Mouse (Mus musculus) limb, embryonic 14.5 days (tissue): ENCODE measurements around the gene Sptbn1. TPM values are rescaled to one million over a fixed set of nuclear protein-coding genes. Genes with fewer than 3 reads are reported as not detected.
"Not testable (repeated sequence)": the region's sequence is repeated elsewhere in the genome, so short reads cannot be mapped to it uniquely, and the experiment has no call there.

ENCODE experiments used
- ATAC-seq: fragments of 200-750 bp; cut with Nextera tagmentation; 2 replicates; pipeline ENCODE4 v1.8.0; 2017; ENCODE audit warnings: low read depth, moderate number of reproducible peaks, moderate TSS enrichment; ENCODE audit not compliant: low FRiP score
- DNase-seq: peaks from one replicate; pipeline ENCODE4 v3.0.0-alpha.2; 2015; ENCODE audit warnings: low spot score
- H3K27ac ChIP-seq: fragments of 300-500 bp; sonication (generic); replicated peaks from 2 replicates; pipeline ENCODE4 v1.5.1; 2014; ENCODE audit warnings: low read depth, mild to moderate bottlenecking, low read length, moderate library complexity, mixed read lengths
- H3K27me3 ChIP-seq: fragments of 300-500 bp; sonication (generic); 2 replicates; pipeline ENCODE4 v1.6.1; 2014; ENCODE audit warnings: low read length, mixed read lengths; ENCODE audit not compliant: control insufficient read depth, insufficient read depth
- H3K36me3 ChIP-seq: fragments of 300-500 bp; sonication (generic); 2 replicates; pipeline ENCODE4 v1.6.1; 2014; ENCODE audit warnings: mild to moderate bottlenecking, low read length, moderate library complexity, mixed read lengths; ENCODE audit not compliant: control insufficient read depth, insufficient read depth
- H3K4me1 ChIP-seq: fragments of 300-500 bp; sonication (generic); 2 replicates; pipeline ENCODE4 v1.6.1; 2014; ENCODE audit warnings: antibody characterized with exemption, low read length, mixed read lengths; ENCODE audit not compliant: control insufficient read depth, insufficient read depth
- H3K4me2 ChIP-seq: fragments of 300-500 bp; sonication (generic); replicated peaks from 2 replicates; pipeline ENCODE4 v1.6.1; 2014; ENCODE audit warnings: low read depth, mild to moderate bottlenecking, low read length, moderate library complexity; ENCODE audit not compliant: severe bottlenecking
- H3K4me3 ChIP-seq: fragments of 300-500 bp; sonication (generic); replicated peaks from 2 replicates; pipeline ENCODE4 v1.5.1; 2014; ENCODE audit warnings: low read length
- H3K9ac ChIP-seq: fragments of 300-500 bp; sonication (generic); 2 replicates; pipeline ENCODE4 v1.6.1; 2014; ENCODE audit warnings: mild to moderate bottlenecking, low read depth, low read length, moderate library complexity; ENCODE audit not compliant: severe bottlenecking
- H3K9me3 ChIP-seq: fragments of 300-500 bp; sonication (generic); 2 replicates; pipeline ENCODE4 v1.6.1; 2016; ENCODE audit warnings: low read length; ENCODE audit not compliant: control insufficient read depth
- POLR2A ChIP-seq: fragments of 200-500 bp; IDR thresholded peaks from 2 replicates; pipeline ENCODE4 v1.8.0; 2012; ENCODE audit warnings: inconsistent platforms, mild to moderate bottlenecking, moderate library complexity, borderline replicate concordance; ENCODE audit not compliant: insufficient read depth, insufficient read length; ENCODE audit errors: extremely low read depth
- WGBS: fragments of 180-500 bp; shearing (Covaris S2); extraction: QIAGEN DNeasy Blood & Tissue Kit; methylation state at CpG from one replicate; pipeline ENCODE4 v1.1.7; 2014; 5-methylcytosine and 5-hydroxymethylcytosine counted together
- polyA plus RNA-seq, 2 experiments: library from polyadenylated mRNA; depleted of rRNA in 1 of 2; stranded (reverse) in 1 of 2; unstranded in 1 of 2; fragments of >200 nt; fragmentation: Nextera tagmentation in 1 of 2; extraction: Ambion mirVana in 1 of 2; gene quantifications; 2 replicates each; pipeline versions ENCODE4 v1.2.1 to v1.2.3; 2012 to 2014

Sptbn1 gene
- polyA plus RNA-seq, 2 experiments: 101 to 120 TPM

DNA sequence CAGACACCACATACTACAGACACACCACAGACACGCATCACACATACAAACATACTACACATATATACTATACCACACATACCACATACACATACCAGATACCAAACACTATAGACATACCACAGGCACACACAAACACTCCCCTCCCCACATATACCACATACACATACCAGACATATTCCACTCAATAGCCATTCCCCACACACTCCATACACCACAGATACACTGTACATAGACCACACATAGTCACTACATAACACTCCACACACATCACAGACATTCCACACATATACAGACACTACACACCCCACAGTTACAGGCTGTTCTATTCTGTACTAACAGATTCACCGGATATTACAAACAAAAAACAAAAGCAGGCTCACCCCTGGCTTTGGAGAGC lies 2.3 kb downstream of the Sptbn1 start:
- WGBS: 72% methylated on average over 2 of the region's 2 CpGs
- H3K9ac ChIP-seq: no peak overlapping the region
- H3K4me2 ChIP-seq: peak overlapping the region; percentile 40
- no peaks in the 10 kb centered on the region for H3K27me3 ChIP-seq
- no peak overlapping the region for H3K27ac ChIP-seq
- DNase-seq (no peak), ATAC-seq (no peak)
- TF ChIP-seq POLR2A: no peak
- H3K4me3 ChIP-seq: peak overlapping the region; percentile 23
- H3K9me3 ChIP-seq: no peaks in the 10 kb centered on the region
- H3K36me3 ChIP-seq: no peaks in the 10 kb centered on the region
- H3K4me1 ChIP-seq: peaks cover 19% of the 10 kb centered on the region

DNA sequence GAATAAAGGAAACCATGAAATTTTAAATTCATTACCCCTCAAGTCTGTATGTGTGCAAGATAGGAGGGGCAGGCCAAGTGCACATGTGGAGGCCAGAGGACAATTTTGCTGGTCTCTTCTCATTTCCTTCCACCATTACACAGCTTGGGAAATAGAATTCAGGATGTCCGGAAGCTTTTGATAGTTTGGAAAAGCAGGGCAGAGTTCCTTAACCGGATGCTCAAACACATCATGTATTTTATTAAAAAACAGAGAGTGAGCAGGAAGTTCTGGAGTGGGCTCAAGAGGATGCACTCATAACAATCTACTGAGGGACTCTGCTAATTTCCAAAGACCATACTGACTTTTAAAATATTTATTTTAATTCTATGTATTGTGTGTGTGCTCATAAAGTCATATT lies 4.3 kb downstream of the Sptbn1 start:
- no peak for TF ChIP-seq POLR2A
- ATAC-seq (no peak), DNase-seq (no peak)
- H3K9ac ChIP-seq: no peak overlapping the region
- H3K9me3 ChIP-seq: no peaks in the 10 kb centered on the region
- H3K36me3 ChIP-seq: no peaks in the 10 kb centered on the region
- H3K4me1 ChIP-seq: peaks cover 15% of the 10 kb centered on the region
- H3K4me3 ChIP-seq: no peak overlapping the region
- H3K27ac ChIP-seq: no peak overlapping the region
- no peak overlapping the region for H3K4me2 ChIP-seq
- no peaks in the 10 kb centered on the region for H3K27me3 ChIP-seq
- WGBS: 62% methylated on average over 2 of the region's 2 CpGs

- no peaks in the 10 kb centered on the region for H3K27me3 ChIP-seq
- no peak overlapping the region for H3K4me2 ChIP-seq
- no peaks in the 10 kb centered on the region for H3K36me3 ChIP-seq
- H3K9ac ChIP-seq: no peak overlapping the region
- H3K4me1 ChIP-seq: peaks cover 5% of the 10 kb centered on the region; the same call in 1 of the 2 replicates
- whole genome bisulfite sequencing: 78% methylated on average over 6 of the region's 6 CpGs
- H3K27ac ChIP-seq: no peak overlapping the region
- ATAC-seq: no peak
- H3K9me3 ChIP-seq: no peaks in the 10 kb centered on the region
- no peak overlapping the region for H3K4me3 ChIP-seq
- no peak for DNase-seq
- TF ChIP-seq POLR2A: no peak
Observed at GRCm38 (mm10) chr11:30258739-30259350, 9.1 kb downstream of the Sptbn1 start.

DNA sequence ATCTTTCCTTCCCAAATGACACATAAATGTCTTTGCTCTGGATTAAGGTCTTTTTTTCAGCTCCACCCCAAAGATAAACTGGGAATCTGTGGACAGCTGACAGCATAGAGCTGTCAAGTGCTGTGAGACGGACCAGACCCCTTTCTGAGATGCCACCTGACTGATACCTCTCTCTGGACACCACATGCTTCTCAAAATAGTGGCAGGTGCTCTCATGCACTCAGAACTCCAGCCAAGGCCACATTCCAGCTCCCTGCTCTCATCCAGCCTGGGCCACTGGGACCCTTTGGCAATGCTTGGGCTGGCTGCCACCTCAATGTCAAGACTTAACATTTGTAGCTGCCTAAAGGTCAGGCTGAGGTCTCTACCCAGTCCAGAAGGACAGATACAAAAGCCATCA lies 10.2 kb downstream of the Sptbn1 start:
- Histone ChIP-seq H3K9me3 (no peaks in the 10 kb centered on the region), H3K4me1 (peaks cover 5% of the 10 kb centered on the region; the same call in 1 of the 2 replicates), H3K4me3 (no peak overlapping the region), H3K4me2 (no peak overlapping the region), H3K27me3 (no peaks in the 10 kb centered on the region), H3K27ac (no peak overlapping the region), H3K9ac (no peak overlapping the region), H3K36me3 (no peaks in the 10 kb centered on the region)
- peak; percentile 68; the same call in 1 of the 2 replicates for ATAC-seq
- DNase-seq: no peak
- TF ChIP-seq POLR2A: no peak
- WGBS: 47% methylated on average over 1 of the region's 1 CpGs

- Histone ChIP-seq H3K9me3 (no peaks in the 10 kb centered on the region), H3K36me3 (no peaks in the 10 kb centered on the region), H3K9ac (no peak overlapping the region), H3K27ac (no peak overlapping the region), H3K4me2 (no peak overlapping the region), H3K4me3 (no peak overlapping the region), H3K4me1 (peaks cover 5% of the 10 kb centered on the region; the same call in 1 of the 2 replicates), H3K27me3 (no peaks in the 10 kb centered on the region)
- TF ChIP-seq POLR2A: no peak
- DNase-seq (peak; percentile 36), ATAC-seq (no peak)
Observed at GRCm38 (mm10) chr11:30257085-30257484, 10.9 kb downstream of the Sptbn1 start.

DNA sequence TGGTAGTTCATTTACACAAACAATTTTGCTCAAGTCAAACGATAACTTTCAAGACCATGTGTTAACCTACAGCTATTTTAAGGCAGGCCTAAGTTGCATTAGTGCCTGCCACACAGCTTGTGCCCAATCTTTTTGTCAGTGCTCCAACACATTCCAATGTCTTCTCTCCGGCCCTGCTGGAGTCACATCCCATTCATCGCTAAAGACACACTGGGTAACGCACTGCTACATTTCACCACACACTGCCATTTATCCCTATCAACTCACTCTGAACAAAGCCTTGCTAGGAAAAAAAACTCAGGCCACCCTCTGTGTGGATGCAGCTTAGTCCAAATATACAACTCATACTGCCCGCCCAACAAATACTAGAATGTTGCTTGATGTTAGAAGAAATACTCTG lies 11.5 kb downstream of the Sptbn1 start:
- Histone ChIP-seq H3K27me3 (no peaks in the 10 kb centered on the region), H3K9me3 (no peaks in the 10 kb centered on the region), H3K36me3 (no peaks in the 10 kb centered on the region), H3K4me3 (no peak overlapping the region), H3K27ac (no peak overlapping the region), H3K4me1 (peaks cover 5% of the 10 kb centered on the region; the same call in 1 of the 2 replicates), H3K4me2 (no peak overlapping the region), H3K9ac (no peak overlapping the region)
- DNase-seq: no peak
- 83% methylated on average over 5 of the region's 5 CpGs for WGBS
- ATAC-seq: no peak
- TF ChIP-seq POLR2A: no peak

- ATAC-seq, H3K4me1 ChIP-seq, H3K9me3 ChIP-seq, H3K4me2 ChIP-seq, H3K27ac ChIP-seq, DNase-seq, H3K27me3 ChIP-seq, H3K36me3 ChIP-seq, H3K9ac ChIP-seq, H3K4me3 ChIP-seq: not testable (repeated sequence)
- WGBS: 90% methylated on average over 3 of the region's 3 CpGs
Observed at GRCm38 (mm10) chr11:30255211-30255610, 12.8 kb downstream of the Sptbn1 start.
